Mouse (Mus musculus): ENCODE results near the gene Tmem183a. TPM values are rescaled to one million over a fixed set of nuclear protein-coding genes. Genes with fewer than 3 reads are reported as not detected.

Tmem183a gene
- polyA plus RNA-seq, 1 experiment from 2014 or later: 120 TPM

- H3K27ac ChIP-seq (ENCODE audit: low read depth, low read length): no peak overlapping the region
- no peak overlapping the region for H3K4me3 ChIP-seq (ENCODE audit: low read depth, low read length)
- no peaks in the 10 kb centered on the region for H3K27me3 ChIP-seq (ENCODE audit: control insufficient read depth, insufficient read depth, low read length)
- 82% methylated on average over 10 of the region's 10 CpGs for WGBS
- H3K4me2 ChIP-seq (ENCODE audit: low read depth, low read length): no peak overlapping the region
- no peak overlapping the region for H3K9ac ChIP-seq (replicated peaks; ENCODE audit: low read depth, low read length)
- no peak for ATAC-seq (ENCODE audit: low read depth)
- no peaks in the 10 kb centered on the region for H3K9me3 ChIP-seq (ENCODE audit: control insufficient read depth, low read length)
- H3K4me1 ChIP-seq (ENCODE audit: control insufficient read depth, insufficient read depth, low read length): no peaks in the 10 kb centered on the region
- no peaks in the 10 kb centered on the region for H3K36me3 ChIP-seq (ENCODE audit: control insufficient read depth, insufficient read depth, low read length)
Observed at GRCm38 (mm10) chr1:134333371-134334110, 28.2 kb downstream of the Tmem183a start.

GRCm38 (mm10) chr1:134332770-134333271, 29.0 kb downstream of the Tmem183a start, which contains the start of gene Ppfia4:
Gene Ppfia4, minus strand, starts transcription at chr1:134332928.
- Histone ChIP-seq H3K4me3 (ENCODE audit: low read depth, low read length) (no peak within 1 kb of the TSS), H3K4me1 (ENCODE audit: control insufficient read depth, insufficient read depth, low read length) (no peaks in the 10 kb centered on the region), H3K27me3 (ENCODE audit: control insufficient read depth, insufficient read depth, low read length) (no peaks in the 10 kb centered on the region), H3K27ac (ENCODE audit: low read depth, low read length) (no peak within 1 kb of the TSS), H3K9ac (replicated peaks; ENCODE audit: low read depth, low read length) (no peak within 1 kb of the TSS), H3K36me3 (ENCODE audit: control insufficient read depth, insufficient read depth, low read length) (no peaks in the 10 kb centered on the region), H3K4me2 (ENCODE audit: low read depth, low read length) (0 out of 2 replicates have a peak within 1 kb of the TSS, but pooled peaks have one; percentile 4), H3K9me3 (ENCODE audit: control insufficient read depth, low read length) (no peaks in the 10 kb centered on the region)
- 62% methylated on average over 12 of the region's 13 CpGs for WGBS
- ATAC-seq (ENCODE audit: low read depth): peak; percentile 57; the same call in 1 of the 2 replicates

- peak; percentile 55; the same call in 1 of the 2 replicates for ATAC-seq (ENCODE audit: low read depth)
- Histone ChIP-seq H3K4me1 (ENCODE audit: control insufficient read depth, insufficient read depth, low read length) (no peaks in the 10 kb centered on the region), H3K27ac (ENCODE audit: low read depth, low read length) (no peak overlapping the region), H3K36me3 (ENCODE audit: control insufficient read depth, insufficient read depth, low read length) (no peaks in the 10 kb centered on the region), H3K9me3 (ENCODE audit: control insufficient read depth, low read length) (no peaks in the 10 kb centered on the region), H3K27me3 (ENCODE audit: control insufficient read depth, insufficient read depth, low read length) (no peaks in the 10 kb centered on the region), H3K9ac (replicated peaks; ENCODE audit: low read depth, low read length) (no peak overlapping the region), H3K4me3 (ENCODE audit: low read depth, low read length) (no peak overlapping the region), H3K4me2 (ENCODE audit: low read depth, low read length) (no peak overlapping the region)
- 63% methylated on average over 20 of the region's 20 CpGs for WGBS
Observed at GRCm38 (mm10) chr1:134331879-134332635, 29.7 kb downstream of the Tmem183a start.

- ATAC-seq (ENCODE audit: low read depth): no peak
- H3K4me1 ChIP-seq (ENCODE audit: control insufficient read depth, insufficient read depth, low read length): no peaks in the 10 kb centered on the region
- no peaks in the 10 kb centered on the region for H3K36me3 ChIP-seq (ENCODE audit: control insufficient read depth, insufficient read depth, low read length)
- no peak overlapping the region for H3K27ac ChIP-seq (ENCODE audit: low read depth, low read length)
- no peaks in the 10 kb centered on the region for H3K27me3 ChIP-seq (ENCODE audit: control insufficient read depth, insufficient read depth, low read length)
- H3K9ac ChIP-seq (replicated peaks; ENCODE audit: low read depth, low read length): no peak overlapping the region
- WGBS: 94% methylated on average over 12 of the region's 12 CpGs
- H3K4me3 ChIP-seq (ENCODE audit: low read depth, low read length): no peak overlapping the region
- no peak overlapping the region for H3K4me2 ChIP-seq (ENCODE audit: low read depth, low read length)
- H3K9me3 ChIP-seq (ENCODE audit: control insufficient read depth, low read length): no peaks in the 10 kb centered on the region
Observed at GRCm38 (mm10) chr1:134326841-134327346, 34.9 kb downstream of the Tmem183a start.

GRCm38 (mm10) chr1:134322591-134322990, 39.2 kb downstream of the Tmem183a start:
- no peaks in the 10 kb centered on the region for H3K9me3 ChIP-seq (ENCODE audit: control insufficient read depth, low read length)
- no peak overlapping the region for H3K4me3 ChIP-seq (ENCODE audit: low read depth, low read length)
- no peak overlapping the region for H3K4me2 ChIP-seq (ENCODE audit: low read depth, low read length)
- no peaks in the 10 kb centered on the region for H3K4me1 ChIP-seq (ENCODE audit: control insufficient read depth, insufficient read depth, low read length)
- no peak overlapping the region for H3K9ac ChIP-seq (replicated peaks; ENCODE audit: low read depth, low read length)
- H3K27ac ChIP-seq (ENCODE audit: low read depth, low read length): no peak overlapping the region
- no peaks in the 10 kb centered on the region for H3K27me3 ChIP-seq (ENCODE audit: control insufficient read depth, insufficient read depth, low read length)
- H3K36me3 ChIP-seq (ENCODE audit: control insufficient read depth, insufficient read depth, low read length): no peaks in the 10 kb centered on the region
- 91% methylated on average over 6 of the region's 6 CpGs for WGBS
- no peak for ATAC-seq (ENCODE audit: low read depth)

- Histone ChIP-seq H3K36me3 (ENCODE audit: control insufficient read depth, insufficient read depth, low read length) (no peaks in the 10 kb centered on the region), H3K4me3 (ENCODE audit: low read depth, low read length) (no peak overlapping the region), H3K27me3 (ENCODE audit: control insufficient read depth, insufficient read depth, low read length) (no peaks in the 10 kb centered on the region), H3K9me3 (ENCODE audit: control insufficient read depth, low read length) (no peaks in the 10 kb centered on the region), H3K27ac (ENCODE audit: low read depth, low read length) (no peak overlapping the region), H3K4me1 (ENCODE audit: control insufficient read depth, insufficient read depth, low read length) (no peaks in the 10 kb centered on the region), H3K9ac (replicated peaks; ENCODE audit: low read depth, low read length) (no peak overlapping the region), H3K4me2 (ENCODE audit: low read depth, low read length) (no peak overlapping the region)
- 0 out of 2 replicates have a peak, but pooled peaks have one; percentile 42 for ATAC-seq (ENCODE audit: low read depth)
- WGBS: 42% methylated on average over 14 of the region's 14 CpGs
Observed at GRCm38 (mm10) chr1:134320691-134321301, 41.0 kb downstream of the Tmem183a start.

GRCm38 (mm10) chr1:134318261-134318660, 43.5 kb downstream of the Tmem183a start:
- no peaks in the 10 kb centered on the region for H3K9me3 ChIP-seq (ENCODE audit: control insufficient read depth, low read length)
- no peaks in the 10 kb centered on the region for H3K4me1 ChIP-seq (ENCODE audit: control insufficient read depth, insufficient read depth, low read length)
- H3K27ac ChIP-seq (ENCODE audit: low read depth, low read length): no peak overlapping the region
- no peaks in the 10 kb centered on the region for H3K27me3 ChIP-seq (ENCODE audit: control insufficient read depth, insufficient read depth, low read length)
- 61% methylated on average over 5 of the region's 5 CpGs for WGBS
- no peak overlapping the region for H3K4me3 ChIP-seq (ENCODE audit: low read depth, low read length)
- H3K36me3 ChIP-seq (ENCODE audit: control insufficient read depth, insufficient read depth, low read length): no peaks in the 10 kb centered on the region
- H3K4me2 ChIP-seq (ENCODE audit: low read depth, low read length): no peak overlapping the region
- no peak for ATAC-seq (ENCODE audit: low read depth)
- no peak overlapping the region for H3K9ac ChIP-seq (replicated peaks; ENCODE audit: low read depth, low read length)

- ATAC-seq (ENCODE audit: low read depth): no peak
- no peaks in the 10 kb centered on the region for H3K9me3 ChIP-seq (ENCODE audit: control insufficient read depth, low read length)
- 85% methylated on average over 9 of the region's 9 CpGs for WGBS
- no peak overlapping the region for H3K4me3 ChIP-seq (ENCODE audit: low read depth, low read length)
- H3K4me1 ChIP-seq (ENCODE audit: control insufficient read depth, insufficient read depth, low read length): no peaks in the 10 kb centered on the region
- H3K9ac ChIP-seq (replicated peaks; ENCODE audit: low read depth, low read length): no peak overlapping the region
- H3K4me2 ChIP-seq (ENCODE audit: low read depth, low read length): no peak overlapping the region
- no peaks in the 10 kb centered on the region for H3K27me3 ChIP-seq (ENCODE audit: control insufficient read depth, insufficient read depth, low read length)
- no peak overlapping the region for H3K27ac ChIP-seq (ENCODE audit: low read depth, low read length)
- H3K36me3 ChIP-seq (ENCODE audit: control insufficient read depth, insufficient read depth, low read length): no peaks in the 10 kb centered on the region
Observed at GRCm38 (mm10) chr1:134316361-134316760, 45.4 kb downstream of the Tmem183a start.

All from neural tube, embryonic 14.5 days (tissue).